Mouse (Mus musculus): ENCODE measurements around the gene Psmc2.

The Psmc2 gene

DNA sequence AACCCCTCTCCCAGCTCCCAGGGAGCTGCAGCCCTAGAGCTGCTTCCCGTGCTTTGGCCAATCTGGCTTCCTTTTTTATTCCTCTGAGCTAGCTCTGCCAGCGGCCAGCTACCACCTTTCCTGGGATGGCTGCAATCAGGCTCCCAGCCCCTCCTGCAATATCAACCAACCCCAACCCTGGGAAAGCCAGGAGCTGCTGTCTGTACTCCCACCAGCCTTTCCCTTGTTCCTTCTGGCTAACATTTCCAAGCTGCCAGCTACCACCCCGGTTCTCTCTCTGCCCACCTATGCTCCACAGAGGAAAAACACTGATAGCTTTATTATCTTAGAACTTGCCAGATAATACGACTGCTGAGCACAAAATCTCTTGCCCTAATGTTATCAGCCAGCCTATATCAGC, 19.8 kb downstream of the Psmc2 start:
- no peak for DNase-seq (ENCODE audit: extremely low spot score)

DNA sequence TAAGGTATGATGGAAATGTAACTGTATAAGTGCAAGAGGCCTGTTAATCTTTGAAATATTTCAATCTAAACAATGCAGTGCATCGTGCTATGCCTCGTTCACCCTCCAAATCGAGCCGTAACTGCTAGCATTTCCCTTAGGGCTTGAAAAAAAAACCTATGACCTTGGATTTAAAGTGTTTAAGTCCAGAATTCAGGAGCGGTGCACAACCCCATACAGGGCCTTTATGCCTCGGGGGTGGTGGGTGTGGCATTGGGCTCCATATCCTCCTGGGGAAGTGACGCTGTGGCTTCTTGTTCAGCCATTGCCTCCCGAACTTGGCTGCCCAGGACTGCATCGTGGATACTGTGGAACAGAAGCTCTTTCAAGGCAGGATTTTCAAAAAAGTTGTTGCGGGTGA, 25.8 kb downstream of the Psmc2 start:
- DNase-seq (ENCODE audit: extremely low spot score) = no peak

DNA sequence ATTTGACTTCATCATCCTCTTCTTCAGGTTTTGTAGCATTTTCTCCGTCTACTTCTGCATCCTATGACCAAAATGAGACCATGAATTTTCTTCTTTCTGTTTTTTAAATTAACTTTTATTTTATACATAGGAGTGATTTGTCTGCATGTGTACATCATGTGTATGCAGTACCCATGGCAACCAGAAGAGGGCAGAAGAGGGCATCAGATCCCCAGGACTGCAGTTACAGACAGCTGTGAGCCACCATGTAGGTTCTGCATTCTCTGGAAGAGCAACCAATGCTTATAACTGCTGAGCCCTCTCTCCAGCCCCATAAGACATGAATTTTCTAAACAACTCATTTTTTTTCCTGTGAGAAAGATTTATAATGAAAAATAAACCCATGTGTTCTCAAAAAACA, 28.9 kb downstream of the Psmc2 start:
- DNase-seq (ENCODE audit: extremely low spot score) = peak; percentile 42

DNA sequence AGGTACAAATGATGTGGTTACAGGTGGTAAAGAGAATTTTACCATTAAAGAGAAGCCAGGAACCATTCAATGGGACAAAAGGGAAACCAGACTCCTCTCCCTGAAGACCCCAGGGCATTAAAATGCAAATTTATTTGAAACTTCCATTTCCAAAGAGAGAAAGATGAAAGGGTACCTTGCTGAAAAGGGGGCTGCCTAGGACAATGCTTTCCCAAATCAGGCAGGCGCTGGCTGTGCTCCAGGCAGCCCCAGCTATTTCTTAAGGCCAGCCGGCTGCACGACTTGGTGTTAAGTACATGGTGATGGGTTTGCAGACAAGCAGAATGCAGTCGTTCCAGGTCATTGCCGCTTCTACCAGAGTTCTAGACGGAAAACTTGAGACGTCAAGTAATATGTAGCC, 41.3 kb downstream of the Psmc2 start:
- no peak for DNase-seq (ENCODE audit: extremely low spot score)

DNA sequence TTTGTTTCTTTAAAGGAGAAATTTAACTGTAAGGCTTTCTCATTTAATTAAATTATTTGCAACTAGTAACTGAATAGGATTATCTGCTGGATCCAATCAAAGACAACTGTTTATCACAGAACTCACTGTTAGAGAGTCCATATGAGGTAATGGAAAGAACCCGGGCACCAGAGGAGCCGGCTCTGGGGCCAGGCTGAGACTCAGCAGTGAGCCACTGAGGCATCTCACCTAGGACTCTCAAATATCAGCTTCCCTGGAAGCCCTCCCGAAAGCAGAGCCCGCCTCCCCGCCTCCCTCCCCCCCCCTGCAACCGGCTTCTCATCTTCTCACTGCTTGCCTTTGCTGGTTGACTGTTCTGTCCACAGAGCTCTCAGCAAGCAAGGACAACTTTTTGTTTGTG, 42.6 kb downstream of the Psmc2 start:
- DNase-seq (ENCODE audit: extremely low spot score) = no peak

DNA sequence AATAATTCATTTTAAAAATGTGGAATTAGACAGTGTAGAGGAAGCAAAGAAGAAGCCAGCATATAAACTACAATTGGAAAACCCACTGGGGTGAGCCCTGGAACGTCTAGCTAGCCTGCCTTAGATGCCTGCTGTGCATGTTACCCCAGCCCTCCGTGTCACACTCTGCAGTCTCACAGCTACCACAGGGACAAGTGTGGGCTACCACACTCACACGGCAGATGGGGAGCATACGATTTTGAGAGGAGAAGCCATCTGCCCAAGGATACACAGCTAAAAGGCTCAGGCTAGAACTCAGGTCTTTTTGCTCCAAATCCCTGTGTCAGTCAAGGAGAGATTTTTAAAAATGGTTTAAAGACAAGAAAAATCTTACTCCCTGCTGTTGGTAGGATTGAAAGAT, 43.8 kb downstream of the Psmc2 start:
- no peak for DNase-seq (ENCODE audit: extremely low spot score)

DNA sequence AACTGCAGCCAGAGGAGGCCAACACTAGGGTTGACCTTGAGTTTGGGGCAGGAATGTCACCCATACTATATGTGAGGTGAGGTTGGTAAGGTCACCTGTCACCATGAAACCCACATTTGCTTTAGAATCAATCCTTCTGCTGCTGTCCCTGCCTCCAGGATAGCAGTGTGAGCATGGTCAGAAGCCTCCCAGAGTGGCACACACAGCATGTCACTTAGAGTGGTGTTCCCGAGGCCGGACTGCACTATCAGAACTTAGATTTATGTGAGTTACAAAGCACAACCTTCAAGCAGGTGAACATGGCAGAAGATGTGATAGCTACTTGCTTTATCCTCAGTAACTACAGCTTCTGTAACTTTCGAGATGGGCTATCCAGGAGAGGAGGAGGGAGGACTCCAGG, 46.7 kb downstream of the Psmc2 start:
- no peak for DNase-seq (ENCODE audit: extremely low spot score)

DNA sequence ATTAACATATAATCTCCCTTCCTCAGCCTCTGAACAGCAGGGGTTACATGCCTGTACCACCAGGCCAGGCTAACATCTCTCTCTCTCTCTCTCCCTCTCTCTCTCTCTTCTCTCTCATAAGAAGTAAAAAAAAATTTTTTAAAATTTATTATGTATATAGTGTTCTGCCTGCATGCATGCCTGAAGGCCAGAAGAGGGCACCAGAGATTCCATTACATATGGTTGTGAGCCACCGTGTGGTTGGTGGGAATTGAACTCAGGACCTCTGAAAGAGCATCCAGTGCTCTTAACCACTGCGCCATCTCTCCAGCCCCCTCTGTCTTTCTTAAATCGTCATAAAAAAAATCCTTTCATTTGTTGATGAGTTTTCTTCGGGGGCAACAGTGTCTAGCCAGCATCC, 59.6 kb downstream of the Psmc2 start:
- no peak for DNase-seq (ENCODE audit: extremely low spot score)

DNA sequence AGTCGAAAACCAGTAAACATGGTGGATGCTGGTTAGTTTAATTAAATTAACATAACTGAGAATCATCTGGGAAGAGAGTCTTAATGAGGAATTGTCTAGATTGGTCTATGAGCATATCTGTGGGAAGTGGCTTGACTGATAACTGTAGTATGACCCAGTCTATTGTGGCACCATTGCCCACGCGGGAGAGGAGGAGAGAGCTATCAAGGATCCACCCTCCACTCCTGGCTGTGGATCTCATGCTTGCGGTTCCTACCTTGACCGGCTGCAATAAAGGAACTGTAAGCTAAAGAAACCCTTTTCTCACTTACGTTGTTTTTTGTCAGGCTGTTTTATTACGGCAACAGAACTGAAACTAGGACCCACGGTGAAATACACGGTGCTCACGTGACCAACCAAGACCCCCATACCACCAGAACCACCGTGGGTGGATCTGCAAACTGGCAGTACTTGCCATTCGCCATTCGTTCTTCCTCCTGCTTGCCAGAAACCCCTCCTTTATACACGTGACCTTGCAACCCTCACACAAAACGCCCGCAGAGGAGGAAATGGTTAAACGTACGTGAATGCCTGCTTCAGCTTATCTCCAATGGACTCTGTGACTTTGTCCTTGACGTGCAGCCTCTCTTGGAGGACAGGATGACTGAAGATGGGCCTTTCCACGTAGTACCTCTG, 61.7 kb downstream of the Psmc2 start:
- DNase-seq (ENCODE audit: extremely low spot score) = no peak

DNA sequence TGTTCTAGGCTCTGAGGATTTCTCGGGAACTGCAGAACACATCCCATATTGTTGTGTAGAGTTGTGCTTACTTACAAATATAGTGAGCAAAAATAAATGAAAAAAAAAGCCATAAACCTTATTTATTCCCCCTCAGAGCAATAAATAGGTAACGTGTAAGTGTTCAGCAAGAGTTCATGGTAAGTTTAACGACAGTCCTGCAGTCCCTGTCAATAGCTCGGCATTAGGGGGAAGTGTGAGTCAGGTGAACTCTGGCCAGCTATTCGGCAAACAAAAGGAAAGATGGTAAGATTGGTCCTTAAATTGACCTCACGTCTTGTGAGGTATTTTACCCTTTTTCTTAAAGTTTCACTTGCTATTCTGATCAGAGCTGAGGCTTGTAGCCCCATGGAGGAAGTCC, 62.4 kb downstream of the Psmc2 start:
- no peak for DNase-seq (ENCODE audit: extremely low spot score)

DNA sequence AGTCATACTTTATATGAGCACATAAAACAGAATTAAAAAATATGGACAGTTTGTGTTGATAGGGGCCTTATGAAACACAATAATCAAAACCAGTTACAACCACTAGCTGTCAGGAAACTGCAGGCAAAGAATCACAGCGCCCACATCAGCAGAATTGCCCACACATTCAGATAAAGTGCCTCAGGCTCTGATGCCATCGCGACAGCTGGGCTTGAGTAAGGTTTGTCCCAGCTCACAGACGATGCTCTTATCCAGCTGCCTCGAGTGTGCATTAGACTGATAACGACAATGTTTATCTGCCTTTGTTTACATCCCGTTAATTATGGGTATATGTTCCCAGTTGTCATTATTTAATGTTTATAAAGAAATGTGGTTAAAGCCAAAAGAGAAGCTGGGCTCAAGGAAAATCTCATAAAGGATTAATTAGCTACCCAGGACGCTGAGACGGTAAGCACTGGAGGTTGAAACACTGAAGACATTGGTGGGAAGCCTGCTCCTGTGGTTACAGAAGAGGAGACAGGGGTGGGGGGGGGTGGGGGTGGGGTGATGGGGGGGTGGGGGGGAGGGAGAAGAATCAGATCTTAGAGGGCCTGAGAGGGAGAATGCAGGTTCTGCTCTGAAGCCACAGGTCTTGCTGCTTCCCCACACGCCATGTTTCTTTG, 66.7 kb downstream of the Psmc2 start:
- DNase-seq (ENCODE audit: extremely low spot score) = no peak
